Mouse (Mus musculus) limb, embryonic 10.5 days (tissue): ENCODE measurements around the gene Ppih. TPM values are rescaled to one million over a fixed set of nuclear protein-coding genes. Genes with fewer than 3 reads are reported as not detected.
"Not testable (repeated sequence)": the region's sequence is repeated elsewhere in the genome, so short reads cannot be mapped to it uniquely, and the experiment has no call there.

Source experiments
- DNase-seq: peaks from one replicate; pipeline ENCODE4 v3.0.0-alpha.2; 2017; ENCODE audit warnings: low spot score
- H3K27ac ChIP-seq: fragments of 300-500 bp; sonication (generic); 2 replicates; pipeline ENCODE4 v1.5.1; 2016; ENCODE audit warnings: mild to moderate bottlenecking
- H3K27me3 ChIP-seq: fragments of 300-500 bp; sonication (generic); 2 replicates; pipeline ENCODE4 v1.6.1; 2016; ENCODE audit warnings: low read depth, mild to moderate bottlenecking; ENCODE audit not compliant: poor library complexity, severe bottlenecking
- H3K36me3 ChIP-seq: fragments of 300-500 bp; sonication (generic); 2 replicates; pipeline ENCODE4 v1.6.1; 2016; ENCODE audit warnings: mild to moderate bottlenecking, moderate library complexity
- H3K4me1 ChIP-seq: fragments of 300-500 bp; sonication (generic); 2 replicates; pipeline ENCODE4 v1.6.1; 2016
- H3K4me3 ChIP-seq: fragments of 300-500 bp; sonication (generic); 2 replicates; pipeline ENCODE4 v1.5.1; 2016; ENCODE audit warnings: mild to moderate bottlenecking, moderate library complexity
- H3K9me3 ChIP-seq: fragments of 300-500 bp; sonication (generic); replicated peaks from 2 replicates; pipeline ENCODE4 v1.6.1; 2016; ENCODE audit warnings: mild to moderate bottlenecking
- WGBS: fragments of 180-500 bp; shearing (Covaris S2); methylation state at CpG from one replicate; pipeline ENCODE4 v1.1.7; 2016; 5-methylcytosine and 5-hydroxymethylcytosine counted together
- polyA plus RNA-seq: library from polyadenylated mRNA; unstranded; fragments of >200 nt; fragmentation: Nextera tagmentation; extraction: Ambion mirVana; gene quantifications from 2 replicates; pipeline ENCODE4 v1.2.1, GENCODE M21; 2016

The Ppih gene
- polyA plus RNA-seq, 1 experiment from 2014 or later: 152 TPM

DNA sequence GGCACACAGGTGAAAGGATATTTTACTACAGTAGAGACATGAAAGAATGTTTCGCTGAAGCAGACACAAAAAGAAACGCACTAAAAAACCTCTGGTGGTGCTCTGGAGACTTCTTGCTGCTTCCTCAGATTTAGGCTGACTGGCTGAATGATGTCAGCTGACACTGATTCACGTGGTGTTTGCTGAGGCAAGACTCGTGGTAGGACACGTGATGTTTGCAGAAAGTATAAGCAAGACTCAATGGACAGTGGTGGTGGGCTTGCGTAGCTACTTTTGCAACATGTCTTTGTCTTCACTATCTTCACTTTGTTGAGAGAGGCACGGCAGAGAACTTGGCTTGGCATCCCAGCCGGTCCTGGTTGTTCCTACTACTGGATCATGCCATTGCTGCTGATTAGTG is 17.1 kb downstream of the Ppih start:
- WGBS: 92% methylated on average over 8 of the region's 8 CpGs
- H3K4me3 ChIP-seq: no peak overlapping the region
- H3K4me1 ChIP-seq: no peaks in the 10 kb centered on the region

DNA sequence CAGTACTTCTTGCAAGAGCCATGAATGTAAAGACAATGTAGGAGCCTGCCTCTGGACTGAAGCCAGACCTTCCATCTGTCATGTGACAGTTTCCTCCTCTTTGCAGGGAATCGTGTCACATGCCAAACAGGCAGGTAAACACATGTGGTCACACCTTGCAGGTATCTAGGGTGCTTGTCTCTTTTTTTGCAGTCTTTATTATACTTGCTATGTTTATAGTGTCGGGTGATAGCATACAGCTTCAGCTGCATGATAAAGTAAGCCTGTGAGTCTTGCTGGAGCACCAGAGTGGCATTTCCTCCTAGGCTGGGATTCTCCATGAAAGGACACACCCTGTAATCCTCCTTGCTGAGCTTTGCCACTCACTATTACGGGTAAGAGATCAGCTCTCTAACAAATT is 18.6 kb downstream of the Ppih start:
- Histone ChIP-seq H3K4me1 (no peaks in the 10 kb centered on the region), H3K9me3 (no peaks in the 10 kb centered on the region), H3K4me3 (no peak overlapping the region), H3K27ac (no peak overlapping the region), H3K27me3 (no peaks in the 10 kb centered on the region), H3K36me3 (peaks cover 33% of the 10 kb centered on the region)
- WGBS: 82% methylated on average over 3 of the region's 3 CpGs
- no peak for DNase-seq

More for the DNA sequence above, 17.1 kb downstream of the Ppih start:
- Histone ChIP-seq H3K36me3 (peaks cover 48% of the 10 kb centered on the region), H3K9me3 (no peaks in the 10 kb centered on the region), H3K27ac (no peak overlapping the region), H3K27me3 (no peaks in the 10 kb centered on the region)
- DNase-seq: no peak

DNA sequence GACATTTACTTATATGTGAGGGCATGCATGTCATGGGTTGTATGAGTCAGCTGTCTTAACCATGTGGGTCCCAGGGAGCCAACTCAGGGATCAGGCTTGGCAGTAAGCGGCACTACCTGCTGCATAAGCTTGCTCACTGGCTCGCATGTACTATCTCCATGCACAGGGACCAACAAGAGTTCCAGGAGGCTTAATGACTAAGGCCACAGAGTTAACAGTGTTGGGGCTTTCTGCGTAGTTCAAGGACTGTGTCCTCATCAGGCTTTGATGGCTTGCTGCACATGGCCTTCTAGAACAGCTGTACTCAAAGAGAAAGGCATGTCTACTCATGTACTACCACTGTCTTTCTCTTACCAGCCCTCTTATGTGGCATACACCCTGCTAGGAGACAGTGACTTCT is 19.6 kb downstream of the Ppih start:
- Histone ChIP-seq H3K36me3 (peaks cover 23% of the 10 kb centered on the region), H3K4me1 (peaks cover under 1% of the 10 kb centered on the region; the same call in 1 of the 2 replicates), H3K9me3 (no peaks in the 10 kb centered on the region), H3K27ac (no peak overlapping the region), H3K27me3 (no peaks in the 10 kb centered on the region), H3K4me3 (no peak overlapping the region)
- 92% methylated on average over 3 of the region's 3 CpGs for WGBS
- DNase-seq: no peak

DNA sequence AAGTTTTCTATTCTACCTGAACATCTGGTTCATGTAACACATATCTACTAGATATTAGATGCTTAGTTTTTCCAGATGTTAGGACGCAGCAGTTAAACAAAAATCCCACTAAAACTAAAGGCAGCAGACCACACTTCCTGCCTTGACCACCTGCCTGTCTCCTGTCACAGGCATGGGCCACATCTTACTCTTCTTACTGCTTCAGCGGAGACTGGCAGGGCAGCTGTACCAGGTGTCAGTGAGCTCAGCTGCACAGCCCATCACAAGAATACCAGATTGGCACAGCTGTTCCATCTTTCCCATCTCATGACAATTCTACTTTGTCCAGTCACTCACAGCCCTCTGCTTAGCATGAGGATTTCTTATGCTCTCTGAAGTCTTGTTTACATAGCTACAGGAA is 23.0 kb downstream of the Ppih start:
- 86% methylated on average over 2 of the region's 2 CpGs for WGBS
- H3K27me3 ChIP-seq: no peaks in the 10 kb centered on the region
- peaks cover 13% of the 10 kb centered on the region for H3K36me3 ChIP-seq
- no peak overlapping the region for H3K27ac ChIP-seq
- DNase-seq: no peak
- H3K4me1 ChIP-seq: peaks cover 11% of the 10 kb centered on the region
- no peak overlapping the region for H3K4me3 ChIP-seq
- H3K9me3 ChIP-seq: no peaks in the 10 kb centered on the region

DNA sequence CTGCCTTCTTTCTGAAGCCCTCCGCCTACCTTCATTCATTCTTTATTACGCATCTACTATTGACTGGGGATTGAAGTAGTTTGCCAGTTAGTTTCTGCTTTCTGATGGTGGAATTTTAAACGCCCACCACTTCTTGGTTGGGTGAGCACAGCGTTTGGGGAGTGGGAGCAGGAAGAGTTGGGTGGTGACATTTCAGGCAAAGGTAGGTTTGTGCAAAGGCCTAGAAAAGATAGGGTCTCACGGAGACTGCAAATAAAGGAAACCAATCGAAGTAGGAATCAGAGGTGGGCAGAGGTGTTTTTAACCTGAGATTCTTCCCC is 25.3 kb downstream of the Ppih start:
- no peaks in the 10 kb centered on the region for H3K27me3 ChIP-seq
- peak overlapping the region; percentile 99 for H3K4me3 ChIP-seq
- peaks cover 28% of the 10 kb centered on the region for H3K36me3 ChIP-seq
- peaks cover 22% of the 10 kb centered on the region for H3K4me1 ChIP-seq
- DNase-seq: peak; percentile 47
- H3K9me3 ChIP-seq: no peaks in the 10 kb centered on the region
- WGBS: 14% methylated on average over 6 of the region's 6 CpGs
- H3K27ac ChIP-seq: peak overlapping the region; percentile 97

DNA sequence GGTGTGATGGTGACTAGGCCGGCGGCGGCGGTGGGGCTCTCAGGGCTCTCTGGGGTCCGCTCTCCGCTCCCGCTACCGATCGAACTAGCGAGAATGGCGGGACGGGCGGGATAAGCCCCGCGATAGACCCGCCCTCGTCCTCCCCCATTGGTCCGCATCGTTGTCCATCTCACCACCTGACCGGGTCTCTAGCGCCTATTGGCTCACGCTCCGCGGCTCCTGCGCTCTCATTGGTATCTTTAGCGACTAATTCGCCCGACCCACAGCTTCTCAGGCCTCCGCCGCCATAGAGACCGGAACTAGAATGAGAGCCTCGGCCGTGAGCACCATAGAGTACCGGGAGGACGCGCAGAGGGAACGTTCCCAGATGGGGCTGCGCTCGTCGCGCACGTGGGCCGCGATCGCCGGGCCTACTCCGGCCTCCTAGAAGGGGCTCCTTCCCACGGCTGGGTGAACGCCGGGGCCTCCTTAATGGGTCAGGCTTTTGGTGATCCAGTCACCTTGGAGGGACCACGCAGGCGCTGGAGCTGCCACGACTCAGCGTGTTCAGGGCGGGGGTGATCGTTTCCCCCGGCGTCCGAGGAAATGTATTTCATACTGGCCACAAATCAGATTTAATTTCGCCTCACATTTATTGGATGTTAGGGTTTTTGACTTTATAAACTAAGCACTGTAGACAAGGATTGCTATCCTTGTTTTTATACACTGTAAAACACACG is 25.8 kb downstream of the Ppih start, which contains the start of gene Ybx1:
Ybx1 (minus strand) TSS at position 190 of the 719 bp plus-strand sequence.
- Histone ChIP-seq H3K4me3 (peak within 1 kb of the TSS; percentile 99), H3K9me3 (no peaks in the 10 kb centered on the region), H3K27me3 (no peaks in the 10 kb centered on the region), H3K27ac (peak within 1 kb of the TSS; percentile 97), H3K4me1 (peaks cover 22% of the 10 kb centered on the region), H3K36me3 (peaks cover 33% of the 10 kb centered on the region)
- DNase-seq: peak; percentile 96
- WGBS: under 1% methylated on average over 61 of the region's 61 CpGs

DNA sequence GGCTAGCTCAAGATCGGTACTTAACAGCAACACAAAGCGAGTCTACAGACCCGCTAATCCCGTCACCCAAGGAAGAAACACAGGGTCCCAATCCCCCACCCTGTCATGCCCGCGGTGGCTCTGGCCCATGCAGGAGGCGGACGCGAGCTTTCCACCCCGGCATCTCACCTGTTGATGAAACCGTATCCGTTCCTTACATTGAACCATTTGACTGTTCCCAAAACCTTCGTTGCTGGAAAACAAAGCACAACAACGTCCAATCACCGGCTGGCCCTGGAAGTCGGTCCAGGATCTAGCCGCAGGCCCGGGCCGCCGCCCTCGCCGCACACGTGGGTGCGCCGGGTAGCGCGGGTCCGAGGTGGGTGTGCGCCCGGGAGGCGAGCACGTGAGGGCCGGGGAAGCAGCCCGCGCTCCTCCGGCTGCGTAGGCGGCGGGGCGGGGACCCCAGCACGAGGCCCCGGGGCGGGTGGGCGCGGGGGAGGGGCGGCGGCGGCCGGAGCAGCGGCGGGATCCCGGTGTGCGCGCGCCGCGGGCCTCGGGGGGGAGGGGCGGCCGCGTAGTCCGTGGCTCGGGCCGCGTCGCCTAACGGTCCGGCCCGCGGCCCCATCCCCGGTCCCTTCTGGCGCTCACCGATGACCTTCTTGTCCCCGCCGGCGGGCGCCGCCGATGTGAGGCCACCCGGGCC is 26.6 kb downstream of the Ppih start:
- H3K36me3 ChIP-seq: peaks cover 39% of the 10 kb centered on the region
- H3K4me1 ChIP-seq: peaks cover 22% of the 10 kb centered on the region
- peak; percentile 66 for DNase-seq
- under 1% methylated on average over 66 of the region's 80 CpGs for WGBS
- no peaks in the 10 kb centered on the region for H3K27me3 ChIP-seq
- H3K27ac ChIP-seq: peak overlapping the region; percentile 97
- H3K9me3 ChIP-seq: no peaks in the 10 kb centered on the region
- peak overlapping the region; percentile 99 for H3K4me3 ChIP-seq

DNA sequence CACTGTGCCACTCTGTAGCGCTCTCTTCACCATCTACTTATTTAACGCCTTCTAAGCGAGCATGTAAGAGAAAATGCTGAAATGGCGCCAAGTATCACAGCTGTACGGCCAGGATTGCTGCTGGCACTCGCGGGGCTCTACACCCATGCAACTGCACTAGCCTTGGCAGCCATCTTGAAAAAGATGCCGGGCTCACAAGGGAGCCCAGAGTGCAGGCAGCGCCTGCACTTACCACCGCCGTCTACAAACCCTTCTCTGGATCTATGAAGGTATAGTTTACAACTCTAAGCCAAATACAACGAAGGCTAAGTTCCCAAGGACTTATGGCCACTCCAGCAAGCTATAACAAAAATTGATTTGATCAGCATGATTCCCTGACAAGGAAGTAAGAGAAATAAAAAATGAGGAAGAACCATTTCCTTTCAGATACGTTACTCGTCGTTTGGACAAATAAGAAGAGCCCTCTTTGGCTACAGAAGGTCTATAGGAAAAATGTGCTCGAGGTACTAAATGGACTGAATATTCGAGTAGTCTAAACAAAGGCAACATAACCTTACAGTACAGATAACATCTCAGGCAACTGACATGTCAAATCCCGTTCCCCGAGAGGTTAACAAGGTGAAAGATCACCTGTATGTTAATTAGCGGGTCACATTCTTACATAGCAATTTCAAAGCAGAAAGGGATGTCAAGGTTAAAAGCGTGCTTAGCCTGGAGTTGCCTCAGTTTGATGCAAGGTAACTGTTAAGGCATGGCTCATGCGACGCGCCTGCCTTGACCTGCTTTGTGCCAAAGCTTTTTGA is 27.4 kb downstream of the Ppih start:
- H3K27ac ChIP-seq: peak overlapping the region; percentile 97
- H3K4me3 ChIP-seq: peak overlapping the region; percentile 99
- DNase-seq: peak; percentile 46
- 3% methylated on average over 24 of the region's 24 CpGs for WGBS
- no peaks in the 10 kb centered on the region for H3K27me3 ChIP-seq
- peaks cover 46% of the 10 kb centered on the region for H3K36me3 ChIP-seq
- no peaks in the 10 kb centered on the region for H3K9me3 ChIP-seq
- H3K4me1 ChIP-seq: peaks cover 22% of the 10 kb centered on the region

DNA sequence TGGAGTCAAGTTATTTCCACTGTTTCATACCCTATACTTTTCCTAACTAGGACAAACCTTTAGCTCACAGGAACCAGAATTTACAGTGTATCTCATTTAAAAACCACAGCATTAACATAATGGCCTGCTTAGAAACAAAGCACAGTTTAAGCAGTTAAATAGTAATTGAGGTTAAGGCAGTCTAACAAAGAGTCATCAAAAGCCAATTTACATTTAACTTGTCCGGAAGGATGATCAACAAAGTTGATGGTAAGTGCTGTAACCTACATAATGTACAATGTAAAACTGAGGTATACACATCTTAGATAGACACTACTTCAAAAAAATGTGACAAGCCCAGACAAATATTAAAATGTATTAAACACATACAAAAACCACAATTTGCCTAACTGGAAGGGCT is 28.4 kb downstream of the Ppih start:
- Histone ChIP-seq H3K4me3 (peak overlapping the region; percentile 99), H3K36me3 (peaks cover 57% of the 10 kb centered on the region), H3K27me3 (no peaks in the 10 kb centered on the region), H3K4me1 (peaks cover 22% of the 10 kb centered on the region), H3K27ac (no peak overlapping the region), H3K9me3 (no peaks in the 10 kb centered on the region)
- 96% methylated on average over 1 of the region's 1 CpGs for WGBS
- no peak for DNase-seq

DNA sequence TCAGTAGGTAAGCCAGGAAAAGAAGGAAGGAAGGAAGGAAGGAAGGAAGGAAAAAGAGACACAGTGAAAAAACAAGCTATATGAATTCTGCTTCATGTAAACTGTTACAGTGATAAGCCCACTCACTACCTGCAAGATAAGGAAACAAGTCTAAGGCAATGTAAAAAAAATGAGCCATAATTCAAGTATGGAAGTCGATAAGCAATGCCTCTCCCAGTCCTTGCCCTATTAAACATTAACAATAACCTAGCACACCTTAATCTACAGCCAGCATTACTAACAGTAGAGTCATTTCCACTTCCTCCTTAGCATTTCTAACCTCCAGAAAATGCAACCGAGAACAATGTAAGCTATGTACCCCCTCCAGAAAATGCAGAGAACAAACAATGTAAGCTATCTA is 35.0 kb downstream of the Ppih start:
- Histone ChIP-seq H3K27me3 (no peaks in the 10 kb centered on the region), H3K36me3 (peaks cover 95% of the 10 kb centered on the region), H3K9me3 (no peaks in the 10 kb centered on the region), H3K4me1 (no peaks in the 10 kb centered on the region), H3K4me3 (no peak overlapping the region), H3K27ac (no peak overlapping the region)
- 89% methylated on average over 2 of the region's 2 CpGs for WGBS
- no peak for DNase-seq

DNA sequence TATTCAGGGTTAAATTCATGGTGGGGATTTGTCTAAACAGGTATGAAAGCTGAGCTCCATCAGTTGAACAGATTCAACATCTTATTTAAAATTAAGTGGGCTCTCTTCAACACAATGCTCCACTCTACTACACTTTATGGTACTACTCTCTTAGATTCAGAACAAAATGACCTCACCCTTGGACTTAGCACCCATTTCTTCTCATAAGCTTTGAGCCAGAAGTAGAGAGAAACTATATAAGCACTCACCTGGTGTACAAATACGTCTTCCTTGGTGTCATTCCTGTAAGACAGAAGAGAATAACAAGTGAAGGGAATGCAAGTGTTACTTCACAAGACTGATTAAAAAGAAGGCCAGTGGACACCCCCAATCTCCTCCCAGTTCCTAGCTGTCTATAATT is 35.5 kb downstream of the Ppih start:
- Histone ChIP-seq H3K4me3 (no peak overlapping the region), H3K4me1 (no peaks in the 10 kb centered on the region), H3K36me3 (peaks cover 95% of the 10 kb centered on the region), H3K27me3 (no peaks in the 10 kb centered on the region), H3K27ac (no peak overlapping the region), H3K9me3 (no peaks in the 10 kb centered on the region)
- no peak for DNase-seq
- WGBS: 88% methylated on average over 1 of the region's 1 CpGs

DNA sequence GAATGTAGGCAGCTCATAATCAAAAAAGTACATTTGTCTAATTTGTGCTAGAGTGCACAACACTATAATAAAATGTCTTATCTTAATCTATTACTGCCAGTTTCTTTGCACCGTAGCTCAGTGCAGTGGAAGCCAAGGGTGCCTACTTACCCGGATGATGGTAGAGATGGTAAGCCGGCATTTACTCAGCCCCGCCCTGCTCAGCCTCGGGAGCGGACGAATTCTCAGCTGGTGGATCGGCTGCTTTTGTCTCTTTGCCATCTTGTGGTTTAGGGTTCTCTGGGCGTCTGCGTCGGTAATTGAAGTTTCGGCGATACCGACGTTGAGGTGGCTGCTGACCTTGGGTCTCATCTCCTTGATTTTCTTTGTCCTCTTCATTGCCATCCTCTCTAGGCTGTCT is 41.6 kb downstream of the Ppih start:
- not testable (repeated sequence) for H3K27me3 ChIP-seq, H3K27ac ChIP-seq, DNase-seq, H3K9me3 ChIP-seq, H3K4me3 ChIP-seq, H3K4me1 ChIP-seq
- peaks cover 97% of the 10 kb centered on the region for H3K36me3 ChIP-seq
- 93% methylated on average over 15 of the region's 15 CpGs for WGBS

DNA sequence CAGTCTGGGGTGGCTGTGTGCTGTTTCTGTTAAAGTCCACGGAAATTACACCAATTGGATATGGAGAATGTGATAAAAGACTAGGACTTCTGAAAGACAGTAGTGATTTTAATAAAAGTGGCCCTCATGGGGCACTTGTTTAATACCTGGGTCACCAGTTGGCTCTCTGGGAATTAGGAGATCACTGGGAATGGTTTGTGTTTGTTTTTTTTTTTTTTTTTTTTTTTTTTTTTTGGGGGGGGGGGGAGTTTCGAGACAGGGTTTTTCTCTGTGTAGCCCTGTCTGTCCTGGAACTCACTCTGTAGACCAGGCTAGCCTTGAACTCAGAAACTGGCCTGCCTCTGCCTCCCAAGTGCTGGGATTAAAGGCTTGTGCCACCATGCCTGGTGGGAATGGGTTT is 44.6 kb downstream of the Ppih start:
- Histone ChIP-seq H3K4me3 (no peak overlapping the region), H3K9me3 (no peaks in the 10 kb centered on the region), H3K4me1 (no peaks in the 10 kb centered on the region), H3K36me3 (peaks cover 97% of the 10 kb centered on the region), H3K27ac (no peak overlapping the region), H3K27me3 (no peaks in the 10 kb centered on the region)
- DNase-seq: no peak
- WGBS: 81% methylated on average over 2 of the region's 2 CpGs
